Mouse (Mus musculus): ENCODE measurements at regions not wholly inside any gene's neighbourhood (a gene's known extent, or its start where the extent isn't known, plus 50 kb on each side); places are given as distances from the start of the nearest gene placed in this dataset.

- TF ChIP-seq CTCF (conservative IDR thresholded peaks at IDR 0.05 in 1 of 2, IDR thresholded peaks at IDR 0.05 in 1 of 2; ENCODE audit: low read depth in 2 of 2, low read length in 2 of 2) (no peak), USF1 (IDR thresholded peaks at IDR 0.05; ENCODE audit: low read depth, low read length) (no peak), SMC3 (IDR thresholded peaks at IDR 0.05; ENCODE audit: low read depth, low read length) (no peak), TCF12 (IDR thresholded peaks at IDR 0.05; ENCODE audit: low read depth, low read length) (no peak), KAT2A (IDR thresholded peaks at IDR 0.05; ENCODE audit: insufficient replicate concordance, low read length) (no peak), RCOR1 (conservative IDR thresholded peaks at IDR 0.05; ENCODE audit: low read depth, low read length) (no peak), ZNF384 (IDR thresholded peaks at IDR 0.05; ENCODE audit: low read depth, low read length) (no peak), SIN3A (IDR thresholded peaks at IDR 0.05; ENCODE audit: low read length) (no peak), USF2 (conservative IDR thresholded peaks at IDR 0.05; ENCODE audit: low read depth, low read length) (no peak), CHD2 (IDR thresholded peaks at IDR 0.05; ENCODE audit: low read length) (no peak)
These were observed 116.5 kb upstream of the B3galt2 start for GRCm38 (mm10) chr1:143523831-143524521.

Measured in CH12.LX (cell line).